Mouse (Mus musculus) thymus, postnatal 14 days (tissue): ENCODE measurements at regions not wholly inside any gene's neighbourhood (a gene's known extent, or its start where the extent isn't known, plus 50 kb on each side); places are given as distances from the start of the nearest gene placed in this dataset.

Experiments
- DNase-seq: peaks from one replicate; pipeline ENCODE4 v3.0.0; 2021

- DNase-seq, result no peak
Observed at GRCm38 (mm10) chr13:35214219-35214618, 187.3 kb upstream of the Eci2 start.

GRCm38 (mm10) chr13:35226142-35226829, 199.4 kb upstream of the Eci2 start:
- DNase-seq, result no peak

- DNase-seq, result no peak
Observed at GRCm38 (mm10) chr13:35226944-35227343, 200.0 kb upstream of the Eci2 start.

- DNase-seq, result no peak
Observed at GRCm38 (mm10) chr13:35229601-35230000, 202.7 kb upstream of the Eci2 start.

- no peak for DNase-seq
Observed at GRCm38 (mm10) chr13:35233636-35234035, 206.7 kb upstream of the Eci2 start.

GRCm38 (mm10) chr13:35241443-35241842, 214.5 kb upstream of the Eci2 start:
- no peak for DNase-seq

- DNase-seq, result no peak
Observed at GRCm38 (mm10) chr13:35243946-35244345, 217.1 kb upstream of the Eci2 start.

GRCm38 (mm10) chr13:35257386-35257785, 230.5 kb upstream of the Eci2 start:
- DNase-seq, result no peak

- no peak for DNase-seq
Observed at GRCm38 (mm10) chr13:35258720-35259119, 231.8 kb upstream of the Eci2 start.

- DNase-seq, result no peak
Observed at GRCm38 (mm10) chr13:35283959-35284358, 257.1 kb upstream of the Eci2 start.

GRCm38 (mm10) chr13:35302088-35302487, 275.2 kb upstream of the Eci2 start:
- DNase-seq, result no peak

GRCm38 (mm10) chr13:35316772-35317171, 289.9 kb upstream of the Eci2 start:
- no peak for DNase-seq

GRCm38 (mm10) chr13:35326682-35327242, 299.9 kb upstream of the Eci2 start:
- no peak for DNase-seq

- no peak for DNase-seq
Observed at GRCm38 (mm10) chr13:35328320-35328719, 301.4 kb upstream of the Eci2 start.

- no peak for DNase-seq
Observed at GRCm38 (mm10) chr13:35330926-35331325, 304.0 kb upstream of the Eci2 start.

- DNase-seq, result no peak
Observed at GRCm38 (mm10) chr13:35345507-35346129, 314.0 kb upstream of the Cdyl start.

- DNase-seq, result no peak
Observed at GRCm38 (mm10) chr13:35348283-35348682, 311.4 kb upstream of the Cdyl start.

- no peak for DNase-seq
Observed at GRCm38 (mm10) chr13:35359345-35359744, 300.3 kb upstream of the Cdyl start.

GRCm38 (mm10) chr13:35377487-35377886, 282.1 kb upstream of the Cdyl start:
- DNase-seq, result no peak

GRCm38 (mm10) chr13:35379500-35379899, 280.1 kb upstream of the Cdyl start:
- no peak for DNase-seq

GRCm38 (mm10) chr13:35380224-35381009, 279.2 kb upstream of the Cdyl start:
- DNase-seq, result no peak

- no peak for DNase-seq
Observed at GRCm38 (mm10) chr13:35381641-35382040, 278.0 kb upstream of the Cdyl start.

GRCm38 (mm10) chr13:35383000-35383623, 276.5 kb upstream of the Cdyl start:
- DNase-seq, result no peak
